ENCODE assay signal across 8 mouse cellular contexts in genomic region chr17:56552781-56553363, GRCm38 (mm10). TPM values are rescaled to one million over a fixed set of nuclear protein-coding genes. Genes with fewer than 3 reads are reported as not detected.
DNase-seq lines count a peak whose midpoint lies in the region; ATAC-seq and TF ChIP-seq lines count a peak whose summit lies in the region.
"Had no signal": no experiment of that assay in that cellular context is flagged by ENCODE, and none has a peak within 500 bp of the region (broad histone marks: within the 10 kb centered on the region; RNA-seq: fewer than 3 reads in every experiment).

No protein-coding gene starts in this region.

- H3K4me1 ChIP-seq in G1E (ENCODE audit: insufficient read depth, low read depth, low read length) = peaks cover 14% of the 10 kb centered on the region
- peaks cover 39% of the 10 kb centered on the region for H3K4me1 ChIP-seq in forebrain, embryonic 12.5 days
- H3K4me1 ChIP-seq in hindbrain, embryonic 10.5 days (replicated peaks) = peaks cover 45% of the 10 kb centered on the region

- no peaks in the 10 kb centered on the region for H3K9me3 ChIP-seq in G1E (replicated peaks)
- no peaks in the 10 kb centered on the region for H3K9me3 ChIP-seq in forebrain, embryonic 12.5 days
- no peaks in the 10 kb centered on the region for H3K9me3 ChIP-seq in hindbrain, embryonic 10.5 days
- H3K9me3 ChIP-seq: lung, embryonic 15.5 days had no signal

- H3K36me3 ChIP-seq in G1E (replicated peaks) = peaks cover 35% of the 10 kb centered on the region
- H3K36me3 ChIP-seq in forebrain, embryonic 12.5 days (replicated peaks) = no peaks in the 10 kb centered on the region
- H3K36me3 ChIP-seq in hindbrain, embryonic 10.5 days = no peaks in the 10 kb centered on the region
- H3K36me3 ChIP-seq: lung, embryonic 15.5 days had no signal

- peak; percentile 45; the same call in 1 of the 2 replicates for ATAC-seq in G1E (ENCODE audit: extremely low read depth, insufficient number of reproducible peaks, low FRiP score, poor library complexity, severe bottlenecking)
- ATAC-seq in forebrain, embryonic 12.5 days (ENCODE audit: low FRiP score) = peak; percentile 37
- ATAC-seq in megakaryocyte, adult 5-6 weeks (ENCODE audit: poor library complexity, severe bottlenecking) = peak; percentile 87

- TF ChIP-seq CTCF in G1E (IDR thresholded peaks at IDR 0.05; ENCODE audit: low read depth, low read length) = peak; percentile 100
- peak; percentile 99 for TF ChIP-seq CTCF in brain, embryonic 14.5 days (IDR thresholded peaks at IDR 0.05; ENCODE audit: borderline replicate concordance, extremely low read depth, insufficient read depth, insufficient read length)

- no peak overlapping the region for H3K4me2 ChIP-seq in forebrain, embryonic 12.5 days

- H3K27ac ChIP-seq in forebrain, embryonic 12.5 days = peak overlapping the region; percentile 97
- peak overlapping the region; percentile 74; the same call in 1 of the 2 replicates for H3K27ac ChIP-seq in hindbrain, embryonic 10.5 days

- H3K27me3 ChIP-seq in G1E (ENCODE audit: insufficient read depth, low read length) = no peaks in the 10 kb centered on the region; the same call in 1 of the 2 replicates
- no peaks in the 10 kb centered on the region for H3K27me3 ChIP-seq in forebrain, embryonic 12.5 days
- no peaks in the 10 kb centered on the region for H3K27me3 ChIP-seq in hindbrain, embryonic 10.5 days (ENCODE audit: insufficient read depth, poor library complexity, severe bottlenecking)
- H3K27me3 ChIP-seq: lung, embryonic 15.5 days had no signal

- 0 out of 2 replicates have a peak overlapping the region, but pooled peaks have one; percentile 2 for H3K9ac ChIP-seq in forebrain, embryonic 12.5 days
- H3K9ac ChIP-seq: lung, embryonic 15.5 days had no signal

- no peak overlapping the region for H3K4me3 ChIP-seq in G1E (ENCODE audit: low read depth, low read length)
- no peak overlapping the region for H3K4me3 ChIP-seq in forebrain, embryonic 12.5 days (replicated peaks)
- no peak overlapping the region for H3K4me3 ChIP-seq in hindbrain, embryonic 10.5 days

- DNase-seq in G1E (ENCODE audit: low spot score) = peak; percentile 38
- peak; percentile 91 for DNase-seq in brain, embryonic 14.5 days (ENCODE audit: low read depth)
- DNase-seq in hindbrain, embryonic 10.5 days (ENCODE audit: low spot score) = peak; percentile 84
- peak; percentile 86 to 88 for DNase-seq in layer of hippocampus, postnatal 14 days (ENCODE audit: low spot score in 2 of 2)
- peak; percentile 71 for DNase-seq in right cerebral cortex, postnatal 25 days

- TF ChIP-seq POLR2A in brain, embryonic 14.5 days (IDR thresholded peaks at IDR 0.05; ENCODE audit: borderline replicate concordance, extremely low read depth, insufficient read depth, insufficient read length, poor library complexity, severe bottlenecking) = no peak

- 55% methylated on average over 5 of the region's 5 CpGs for WGBS in forebrain, embryonic 12.5 days
- 59% methylated on average over 5 of the region's 5 CpGs for WGBS in hindbrain, embryonic 10.5 days

RNA-seq across cellular contexts. Expression of gene Gm20219, which starts 1.3 kb away (rescaled TPM):
- total RNA-seq in G1E (2014; fragmentation: Nextera tagmentation) (4.4 and 6.5 TPM in 2 replicates), G1E (2017) (0.38 and 0.41 TPM in 2 replicates)
- polyA plus RNA-seq in G1E (2012) = 0.69 and 1.0 TPM in 2 replicates
- 2.9 and 3.1 TPM in 2 replicates for polyA plus RNA-seq in brain, embryonic 14.5 days (2012; rRNA removed)
- 0.87 and 1.4 TPM in 2 replicates for polyA plus RNA-seq in forebrain, embryonic 12.5 days (2016; fragmentation: Nextera tagmentation; extraction: Ambion mirVana)
- 0.30 and 0.92 TPM in 2 replicates for polyA plus RNA-seq in hindbrain, embryonic 10.5 days (2016; fragmentation: Nextera tagmentation; extraction: Ambion mirVana)
- 1 to 10 TPM; 1.9 to 2.1 TPM for total RNA-seq in layer of hippocampus, postnatal 14 days (2021)
- 0.71 and 1.2 TPM in 2 replicates for total RNA-seq in megakaryocyte, adult 5-6 weeks (2015)
- total RNA-seq in megakaryocyte, adult 5-6 weeks (2017) = 0.44 and 0.49 TPM in 2 replicates

RNA-seq across cellular contexts. Expression of gene Safb2, which starts 31.5 kb away (rescaled TPM):
- 111 and 194 TPM in 2 replicates for total RNA-seq in G1E (2014; fragmentation: Nextera tagmentation)
- 55.2 and 78.2 TPM in 2 replicates for total RNA-seq in G1E (2017)
- polyA plus RNA-seq in G1E (2012) = 209 and 224 TPM in 2 replicates
- 53.9 and 127 TPM in 2 replicates for polyA plus RNA-seq in brain, embryonic 14.5 days (2012; rRNA removed)
- polyA plus RNA-seq in forebrain, embryonic 12.5 days (2016; fragmentation: Nextera tagmentation; extraction: Ambion mirVana) = 100 and 104 TPM in 2 replicates
- 83.6 and 98.7 TPM in 2 replicates for polyA plus RNA-seq in hindbrain, embryonic 10.5 days (2016; fragmentation: Nextera tagmentation; extraction: Ambion mirVana)
- total RNA-seq in layer of hippocampus, postnatal 14 days (2021) = 100 to 1,000 TPM; 127 TPM
- total RNA-seq in megakaryocyte, adult 5-6 weeks (2015) = 54.5 and 68.8 TPM in 2 replicates
- 78.1 and 92.6 TPM in 2 replicates for total RNA-seq in megakaryocyte, adult 5-6 weeks (2017)

RNA-seq across cellular contexts. Expression of gene Safb, which starts 31.8 kb away (rescaled TPM):
- total RNA-seq in G1E (2014; fragmentation: Nextera tagmentation) = 67.0 and 76.5 TPM in 2 replicates
- 85.0 and 121 TPM in 2 replicates for total RNA-seq in G1E (2017)
- polyA plus RNA-seq in G1E (2012) = 151 and 154 TPM in 2 replicates
- polyA plus RNA-seq in brain, embryonic 14.5 days (2012; rRNA removed) = 117 and 173 TPM in 2 replicates
- polyA plus RNA-seq in forebrain, embryonic 12.5 days (2016; fragmentation: Nextera tagmentation; extraction: Ambion mirVana) = 180 and 187 TPM in 2 replicates
- polyA plus RNA-seq in hindbrain, embryonic 10.5 days (2016; fragmentation: Nextera tagmentation; extraction: Ambion mirVana) = 119 and 146 TPM in 2 replicates
- total RNA-seq in layer of hippocampus, postnatal 14 days (2021) = 100 to 1,000 TPM; 131 to 147 TPM
- 53.5 and 59.6 TPM in 2 replicates for total RNA-seq in megakaryocyte, adult 5-6 weeks (2015)
- total RNA-seq in megakaryocyte, adult 5-6 weeks (2017) = 65.8 and 76.1 TPM in 2 replicates

RNA-seq across cellular contexts. Expression of gene Znrf4, which starts 40.6 kb away (rescaled TPM):
- not detected in 2 replicates for total RNA-seq in G1E (2014; fragmentation: Nextera tagmentation)
- 0.17 TPM in 1 of 2 replicates, not detected in the other for total RNA-seq in G1E (2017)
- not detected in 2 replicates for polyA plus RNA-seq in G1E (2012)
- polyA plus RNA-seq in brain, embryonic 14.5 days (2012; rRNA removed) = 0.05 TPM in 1 of 2 replicates, not detected in the other
- polyA plus RNA-seq in forebrain, embryonic 12.5 days (2016; fragmentation: Nextera tagmentation; extraction: Ambion mirVana) = not detected in 2 replicates
- not detected in 2 replicates for polyA plus RNA-seq in hindbrain, embryonic 10.5 days (2016; fragmentation: Nextera tagmentation; extraction: Ambion mirVana)
- total RNA-seq in layer of hippocampus, postnatal 14 days (2021) = not detected
- total RNA-seq in megakaryocyte, adult 5-6 weeks (2015) = not detected in 2 replicates
- total RNA-seq in megakaryocyte, adult 5-6 weeks (2017) = not detected in 2 replicates
- polyA plus RNA-seq: lung, embryonic 15.5 days had no signal

RNA-seq across cellular contexts. Expression of gene 2410015M20Rik, which starts 56.7 kb away (rescaled TPM):
- 42.8 and 61.4 TPM in 2 replicates for total RNA-seq in G1E (2014; fragmentation: Nextera tagmentation)
- total RNA-seq in G1E (2017) = 101 and 133 TPM in 2 replicates
- polyA plus RNA-seq in G1E (2012) = 278 and 377 TPM in 2 replicates
- 101 and 119 TPM in 2 replicates for polyA plus RNA-seq in brain, embryonic 14.5 days (2012; rRNA removed)
- polyA plus RNA-seq in forebrain, embryonic 12.5 days (2016; fragmentation: Nextera tagmentation; extraction: Ambion mirVana) = 170 and 173 TPM in 2 replicates
- polyA plus RNA-seq in hindbrain, embryonic 10.5 days (2016; fragmentation: Nextera tagmentation; extraction: Ambion mirVana) = 197 and 220 TPM in 2 replicates
- 100 to 1,000 TPM; 151 to 160 TPM for total RNA-seq in layer of hippocampus, postnatal 14 days (2021)
- 43.6 and 52.6 TPM in 2 replicates for total RNA-seq in megakaryocyte, adult 5-6 weeks (2015)
- total RNA-seq in megakaryocyte, adult 5-6 weeks (2017) = 48.3 and 64.2 TPM in 2 replicates

Comparison
In these comparisons a context has a peak if more than half of its experiments do, and no peak if none do; other contexts are left out.
1. ATAC-seq: peak in every context shown above with its lines; median percentile 87 in megakaryocyte, adult 5-6 weeks; 45 in G1E; 37 in forebrain, embryonic 12.5 days.
2. DNase-seq: peak in every context shown above with its lines; median percentile 91 in brain, embryonic 14.5 days; 87 in layer of hippocampus, postnatal 14 days; 84 in hindbrain, embryonic 10.5 days; 71 in right cerebral cortex, postnatal 25 days; 38 in G1E.